Mouse (Mus musculus) myocyte (in vitro differentiated cells): ENCODE results near the gene Agrn. TPM values are rescaled to one million over a fixed set of nuclear protein-coding genes. Genes with fewer than 3 reads are reported as not detected.

Experiments used
- H3K27me3 ChIP-seq: one replicate; pipeline ENCODE4 v1.6.1; 2011; ENCODE audit not compliant: control insufficient read depth, insufficient read depth, insufficient read length
- H3K36me3 ChIP-seq: one replicate; pipeline ENCODE4 v1.6.1; 2011; ENCODE audit not compliant: control insufficient read depth, insufficient read depth
- H3K4me2 ChIP-seq: one replicate; pipeline ENCODE4 v1.6.1; 2011; ENCODE audit warnings: low read depth, control low read depth
- H3K4me3 ChIP-seq: one replicate; pipeline ENCODE4 v1.5.1; 2011; ENCODE audit warnings: mild to moderate bottlenecking, control low read depth, moderate library complexity
- H3K79me2 ChIP-seq: one replicate; pipeline ENCODE4 v1.6.1; 2011; ENCODE audit not compliant: control insufficient read depth, insufficient read depth
- H3ac ChIP-seq: one replicate; pipeline ENCODE4 v1.6.1; 2011; ENCODE audit not compliant: control insufficient read depth, insufficient read length
- CEBPB ChIP-seq: IDR thresholded peaks from 2 replicates; pipeline ENCODE4 v1.6.1; 2011; ENCODE audit warnings: mild to moderate bottlenecking, moderate library complexity; ENCODE audit not compliant: poor library complexity, insufficient read depth, severe bottlenecking
- E2F4 ChIP-seq: IDR thresholded peaks from one replicate; pipeline ENCODE4 v1.6.1; 2011; ENCODE audit warnings: mild to moderate bottlenecking, control low read depth, moderate library complexity; ENCODE audit not compliant: insufficient read depth
- MAX ChIP-seq: IDR thresholded peaks from one replicate; pipeline ENCODE4 v1.6.1; 2011; ENCODE audit warnings: low read depth, mild to moderate bottlenecking, control low read depth
- MYOD1 ChIP-seq, 3 experiments: IDR thresholded peaks; one replicate each; pipeline ENCODE4 v1.6.1; 2011; ENCODE audit warnings: control low read depth in 2 of 3, low read depth in 2 of 3, mild to moderate bottlenecking in 2 of 3, moderate library complexity in 1 of 3; ENCODE audit not compliant: insufficient read length in 2 of 3, control insufficient read depth in 1 of 3
- MYOG ChIP-seq, 3 experiments: IDR thresholded peaks; one replicate each; pipeline ENCODE4 v1.6.1; 2011; ENCODE audit warnings: control low read depth in 2 of 3, low read depth in 2 of 3, mild to moderate bottlenecking in 2 of 3; ENCODE audit not compliant: insufficient read length in 2 of 3, control insufficient read depth in 1 of 3, insufficient read depth in 1 of 3
- POLR2A ChIP-seq: IDR thresholded peaks from one replicate; pipeline ENCODE4 v1.6.1; 2011; ENCODE audit warnings: low read depth, mild to moderate bottlenecking, control low read depth, moderate library complexity; ENCODE audit not compliant: insufficient read length
- POLR2AphosphoS2 ChIP-seq: IDR thresholded peaks from one replicate; pipeline ENCODE4 v1.6.1; 2011; ENCODE audit warnings: low read depth, control low read depth; ENCODE audit not compliant: insufficient read length
- REST ChIP-seq: IDR thresholded peaks from one replicate; pipeline ENCODE4 v1.6.1; 2011; ENCODE audit warnings: mild to moderate bottlenecking, control low read depth, moderate library complexity; ENCODE audit not compliant: insufficient read depth, insufficient read length
- SRF ChIP-seq: IDR thresholded peaks from one replicate; pipeline ENCODE4 v1.6.1; 2011; ENCODE audit warnings: low read depth; ENCODE audit not compliant: control insufficient read depth, insufficient read length
- TCF12 ChIP-seq: IDR thresholded peaks from one replicate; pipeline ENCODE4 v1.6.1; 2011; ENCODE audit warnings: mild to moderate bottlenecking, control low read depth; ENCODE audit not compliant: poor library complexity, insufficient read depth, severe bottlenecking
- TCF3 ChIP-seq: IDR thresholded peaks from one replicate; pipeline ENCODE4 v1.6.1; 2011; ENCODE audit warnings: low read depth, control low read depth; ENCODE audit not compliant: insufficient read length
- USF1 ChIP-seq: IDR thresholded peaks from one replicate; pipeline ENCODE4 v1.6.1; 2011; ENCODE audit warnings: low read depth, mild to moderate bottlenecking, control low read depth, moderate library complexity
- polyA plus RNA-seq: library from polyadenylated mRNA; unstranded; fragments of >200 nt; fragmentation: generic; extraction: Trizol; gene quantifications from one replicate; pipeline ENCODE4 v1.2.1, GENCODE M21; 2012; ENCODE audit warnings: missing spikeins

Agrn gene
- polyA plus RNA-seq, 1 experiment: 22.7 TPM

GRCm38 (mm10) chr4:156135801-156136200 lies 61.5 kb downstream of the Agrn start:
- H3ac ChIP-seq: no peak overlapping the region
- no peaks in the 10 kb centered on the region for H3K27me3 ChIP-seq
- H3K4me2 ChIP-seq: no peak overlapping the region
- TF ChIP-seq MYOG (IDR thresholded peaks at IDR 0.05; ENCODE audit: control insufficient read depth in 1 of 3, insufficient read depth in 1 of 3, insufficient read length in 2 of 3, low read depth in 2 of 3) (no peak), USF1 (no peak), POLR2AphosphoS2 (no peak), REST (no peak), MYOD1 (IDR thresholded peaks at IDR 0.05; ENCODE audit: control insufficient read depth in 1 of 3, insufficient read length in 2 of 3, low read depth in 2 of 3) (no peak), MAX (no peak), POLR2A (no peak), E2F4 (no peak), TCF12 (no peak), TCF3 (no peak), SRF (no peak), CEBPB (no peak)
- no peak overlapping the region for H3K4me3 ChIP-seq
- H3K36me3 ChIP-seq: no peaks in the 10 kb centered on the region
- H3K79me2 ChIP-seq: no peaks in the 10 kb centered on the region

GRCm38 (mm10) chr4:156135112-156135511 lies 62.2 kb downstream of the Agrn start:
- no peak for TF ChIP-seq E2F4
- H3K27me3 ChIP-seq: no peaks in the 10 kb centered on the region
- no peaks in the 10 kb centered on the region for H3K79me2 ChIP-seq
- H3K4me2 ChIP-seq: no peak overlapping the region
- H3K36me3 ChIP-seq: no peaks in the 10 kb centered on the region
- H3ac ChIP-seq: no peak overlapping the region
- H3K4me3 ChIP-seq: no peak overlapping the region

- Histone ChIP-seq H3K36me3 (no peaks in the 10 kb centered on the region), H3K4me3 (no peak overlapping the region), H3K27me3 (no peaks in the 10 kb centered on the region), H3ac (no peak overlapping the region), H3K4me2 (no peak overlapping the region), H3K79me2 (no peaks in the 10 kb centered on the region)
- no peak for TF ChIP-seq MAX
- TF ChIP-seq REST: no peak
- no peak for TF ChIP-seq TCF3
- TF ChIP-seq SRF: no peak
- TF ChIP-seq E2F4: no peak
- no peak for TF ChIP-seq TCF12
- TF ChIP-seq POLR2AphosphoS2: no peak
- TF ChIP-seq USF1: no peak
- no peak for TF ChIP-seq POLR2A
- TF ChIP-seq CEBPB: no peak
- no peak for TF ChIP-seq MYOD1 (IDR thresholded peaks at IDR 0.05; ENCODE audit: control insufficient read depth in 1 of 3, insufficient read length in 2 of 3, low read depth in 2 of 3)
- TF ChIP-seq MYOG (IDR thresholded peaks at IDR 0.05; ENCODE audit: control insufficient read depth in 1 of 3, insufficient read depth in 1 of 3, insufficient read length in 2 of 3, low read depth in 2 of 3): no peak
Measured at GRCm38 (mm10) chr4:156133943-156134605, 63.2 kb downstream of the Agrn start.

- no peaks in the 10 kb centered on the region for H3K79me2 ChIP-seq
- no peak overlapping the region for H3K4me2 ChIP-seq
- H3ac ChIP-seq: no peak overlapping the region
- no peaks in the 10 kb centered on the region for H3K27me3 ChIP-seq
- TF ChIP-seq MAX (no peak), TCF3 (no peak), E2F4 (no peak), TCF12 (no peak), MYOG (IDR thresholded peaks at IDR 0.05; ENCODE audit: control insufficient read depth in 1 of 3, insufficient read depth in 1 of 3, insufficient read length in 2 of 3, low read depth in 2 of 3) (no peak), MYOD1 (IDR thresholded peaks at IDR 0.05; ENCODE audit: control insufficient read depth in 1 of 3, insufficient read length in 2 of 3, low read depth in 2 of 3) (no peak), CEBPB (no peak), POLR2A (no peak), SRF (no peak), POLR2AphosphoS2 (no peak), REST (no peak), USF1 (no peak)
- no peak overlapping the region for H3K4me3 ChIP-seq
- H3K36me3 ChIP-seq: no peaks in the 10 kb centered on the region
Measured at GRCm38 (mm10) chr4:156133334-156133733, 64.0 kb downstream of the Agrn start.

- TF ChIP-seq REST (no peak), USF1 (no peak), MYOG (IDR thresholded peaks at IDR 0.05; ENCODE audit: control insufficient read depth in 1 of 3, insufficient read depth in 1 of 3, insufficient read length in 2 of 3, low read depth in 2 of 3) (no peak), E2F4 (no peak), SRF (no peak), POLR2AphosphoS2 (no peak), CEBPB (no peak), POLR2A (no peak), MYOD1 (IDR thresholded peaks at IDR 0.05; ENCODE audit: control insufficient read depth in 1 of 3, insufficient read length in 2 of 3, low read depth in 2 of 3) (no peak), TCF3 (no peak), TCF12 (no peak), MAX (no peak)
- Histone ChIP-seq H3K4me2 (no peak overlapping the region), H3K27me3 (no peaks in the 10 kb centered on the region), H3K4me3 (no peak overlapping the region), H3ac (no peak overlapping the region), H3K36me3 (no peaks in the 10 kb centered on the region), H3K79me2 (no peaks in the 10 kb centered on the region)
Measured at GRCm38 (mm10) chr4:156130940-156131339, 66.3 kb downstream of the Agrn start.
